In the genomic region with DNA sequence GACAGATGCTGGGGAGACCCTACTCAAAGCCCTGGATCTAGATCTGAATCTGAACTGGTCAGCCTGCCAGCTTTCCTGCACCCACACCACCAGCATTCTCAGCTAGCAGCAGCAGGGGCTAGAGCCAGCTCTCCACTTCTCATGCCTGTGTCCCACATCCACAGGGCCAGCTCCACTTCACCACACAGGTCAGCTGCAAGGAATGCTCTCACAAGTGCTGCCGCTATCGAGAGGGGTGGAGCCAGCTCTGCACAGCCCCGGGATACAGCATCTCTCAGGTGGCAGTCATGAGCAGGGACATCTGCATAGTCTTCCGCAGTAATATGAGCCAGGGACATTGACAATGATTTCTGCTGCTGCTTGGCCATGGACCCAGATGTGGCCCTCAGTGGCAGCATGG, we compare ENCODE assay signal across 20 mouse cellular contexts. TPM values are rescaled to one million over a fixed set of nuclear protein-coding genes. Genes with fewer than 3 reads are reported as not detected.
DNase-seq lines count a peak whose midpoint lies in the region; ATAC-seq and TF ChIP-seq lines count a peak whose summit lies in the region.
"Had no signal": no experiment of that assay in that cellular context is flagged by ENCODE, and none has a peak within 500 bp of the region (broad histone marks: within the 10 kb centered on the region; RNA-seq: fewer than 3 reads in every experiment).

No protein-coding gene starts in this region.

- peaks cover 8% of the 10 kb centered on the region; the same call in 1 of the 2 replicates for H3K36me3 ChIP-seq in forebrain, embryonic 12.5 days (replicated peaks)
- peaks cover 8% of the 10 kb centered on the region for H3K36me3 ChIP-seq in forebrain, embryonic 10.5 days (replicated peaks)
- H3K36me3 ChIP-seq in hindbrain, embryonic 16.5 days (ENCODE audit: control insufficient read depth, insufficient read depth, low read length), result no peaks in the 10 kb centered on the region
- H3K36me3 ChIP-seq in hindbrain, embryonic 14.5 days (replicated peaks; ENCODE audit: control insufficient read depth, insufficient read depth), result peaks cover 5% of the 10 kb centered on the region
- peaks cover 6% of the 10 kb centered on the region for H3K36me3 ChIP-seq in E14TG2a.4 (ENCODE audit: insufficient read depth, low read length)

- H3K9me3 ChIP-seq in forebrain, embryonic 12.5 days, result no peaks in the 10 kb centered on the region
- peaks cover 5% of the 10 kb centered on the region for H3K9me3 ChIP-seq in forebrain, embryonic 10.5 days
- H3K9me3 ChIP-seq in hindbrain, embryonic 16.5 days (ENCODE audit: control insufficient read depth, low read length), result no peaks in the 10 kb centered on the region
- no peaks in the 10 kb centered on the region for H3K9me3 ChIP-seq in hindbrain, embryonic 14.5 days (ENCODE audit: control insufficient read depth, low read length)
- peaks cover 25% of the 10 kb centered on the region for H3K9me3 ChIP-seq in E14TG2a.4 (ENCODE audit: low read length)
- H3K9me3 ChIP-seq: embryonic facial prominence, embryonic 12.5 days; liver, embryonic 13.5 days had no signal

- no peaks in the 10 kb centered on the region for H3K4me1 ChIP-seq in forebrain, embryonic 12.5 days
- no peaks in the 10 kb centered on the region for H3K4me1 ChIP-seq in forebrain, embryonic 10.5 days
- H3K4me1 ChIP-seq in hindbrain, embryonic 16.5 days (ENCODE audit: control insufficient read depth, insufficient read depth, low read depth, low read length), result no peaks in the 10 kb centered on the region
- H3K4me1 ChIP-seq in hindbrain, embryonic 14.5 days (replicated peaks; ENCODE audit: control insufficient read depth, insufficient read depth, low read length), result no peaks in the 10 kb centered on the region
- no peaks in the 10 kb centered on the region for H3K4me1 ChIP-seq in E14TG2a.4 (replicated peaks; ENCODE audit: low read depth, low read length)
- H3K4me1 ChIP-seq: embryonic facial prominence, embryonic 12.5 days; liver, embryonic 13.5 days had no signal

- H3K4me2 ChIP-seq in forebrain, embryonic 12.5 days, result no peak overlapping the region
- no peak overlapping the region for H3K4me2 ChIP-seq in hindbrain, embryonic 16.5 days (ENCODE audit: low read length)
- H3K4me2 ChIP-seq in hindbrain, embryonic 14.5 days (replicated peaks), result no peak overlapping the region
- H3K4me2 ChIP-seq: embryonic facial prominence, embryonic 12.5 days; heart, embryonic 11.5 days; liver, embryonic 13.5 days had no signal

- H3K9ac ChIP-seq in forebrain, embryonic 12.5 days, result no peak overlapping the region
- no peak overlapping the region for H3K9ac ChIP-seq in hindbrain, embryonic 16.5 days (ENCODE audit: low read depth, low read length)
- no peak overlapping the region for H3K9ac ChIP-seq in hindbrain, embryonic 14.5 days
- H3K9ac ChIP-seq: embryonic facial prominence, embryonic 12.5 days; liver, embryonic 13.5 days had no signal

- H3K27ac ChIP-seq in forebrain, embryonic 12.5 days, result no peak overlapping the region
- H3K27ac ChIP-seq in forebrain, embryonic 10.5 days, result no peak overlapping the region
- H3K27ac ChIP-seq in hindbrain, embryonic 16.5 days (ENCODE audit: low read depth, low read length), result no peak overlapping the region
- H3K27ac ChIP-seq in hindbrain, embryonic 14.5 days, result no peak overlapping the region
- H3K27ac ChIP-seq: embryonic facial prominence, embryonic 12.5 days; left cerebral cortex, adult 2 months; liver, embryonic 13.5 days; macrophage had no signal

- WGBS in forebrain, embryonic 12.5 days, result 96% methylated on average over 4 of the region's 4 CpGs
- 98% methylated on average over 4 of the region's 4 CpGs for WGBS in forebrain, embryonic 10.5 days
- WGBS in hindbrain, embryonic 16.5 days, result 95% methylated on average over 4 of the region's 4 CpGs
- WGBS in hindbrain, embryonic 14.5 days, result 97% methylated on average over 4 of the region's 4 CpGs

- H3K4me3 ChIP-seq in forebrain, embryonic 12.5 days (replicated peaks), result no peak overlapping the region
- H3K4me3 ChIP-seq in forebrain, embryonic 10.5 days, result no peak overlapping the region
- no peak overlapping the region for H3K4me3 ChIP-seq in hindbrain, embryonic 16.5 days (ENCODE audit: low read length)
- no peak overlapping the region for H3K4me3 ChIP-seq in hindbrain, embryonic 14.5 days (replicated peaks; ENCODE audit: low read length)
- H3K4me3 ChIP-seq in E14TG2a.4 (replicated peaks; ENCODE audit: low read length), result 0 out of 2 replicates have a peak overlapping the region, but pooled peaks have one; percentile 7
- H3K4me3 ChIP-seq: embryonic facial prominence, embryonic 12.5 days; erythroblast, embryonic 14.5 days; left cerebral cortex, adult 2 months; liver, embryonic 13.5 days had no signal

- DNase-seq in forebrain, embryonic 10.5 days (ENCODE audit: extremely low spot score, low spot score), result no peak
- no peak for DNase-seq in hindbrain, embryonic 14.5 days (ENCODE audit: low spot score)
- peak; percentile 38 for DNase-seq in lung, postnatal 25 days (ENCODE audit: low spot score)
- no peak for DNase-seq in MN1 (ENCODE audit: low spot score)
- DNase-seq: adrenal gland, postnatal 25 days; cerebellum, adult 9-10 months; kidney, adult 18-20 months; kidney, postnatal 4 days; layer of hippocampus, adult 9-11 months; liver, embryonic 13.5 days; thymus, adult 2 months; thymus, postnatal 4 days had no signal

- H3K27me3 ChIP-seq in forebrain, embryonic 12.5 days, result no peaks in the 10 kb centered on the region
- H3K27me3 ChIP-seq in forebrain, embryonic 10.5 days (ENCODE audit: poor library complexity, severe bottlenecking), result no peaks in the 10 kb centered on the region
- no peaks in the 10 kb centered on the region for H3K27me3 ChIP-seq in hindbrain, embryonic 16.5 days (replicated peaks; ENCODE audit: control insufficient read depth, insufficient read depth, low read length)
- H3K27me3 ChIP-seq in hindbrain, embryonic 14.5 days (ENCODE audit: control insufficient read depth, insufficient read depth, low read length), result no peaks in the 10 kb centered on the region
- no peaks in the 10 kb centered on the region for H3K27me3 ChIP-seq in E14TG2a.4 (ENCODE audit: insufficient read depth, low read length)
- H3K27me3 ChIP-seq: embryonic facial prominence, embryonic 12.5 days; liver, embryonic 13.5 days had no signal

- peak; percentile 14; the same call in 1 of the 2 replicates for ATAC-seq in forebrain, embryonic 12.5 days (ENCODE audit: low FRiP score)
- ATAC-seq in hindbrain, embryonic 16.5 days, result 0 out of 2 replicates have a peak, but pooled peaks have one; percentile 20
- no peak for ATAC-seq in hindbrain, embryonic 14.5 days (ENCODE audit: low FRiP score)

- TF ChIP-seq CTCF in E14TG2a.4 (conservative IDR thresholded peaks at IDR 0.05; ENCODE audit: low read length), result no peak

RNA-seq across cellular contexts. Expression of gene Stxbp5, which starts 54.5 kb away (rescaled TPM):
- polyA plus RNA-seq in forebrain, embryonic 12.5 days (2016; fragmentation: Nextera tagmentation; extraction: Ambion mirVana), result 7.9 and 8.9 TPM in 2 replicates
- 2.7 and 4.2 TPM in 2 replicates for polyA plus RNA-seq in forebrain, embryonic 10.5 days (2016; fragmentation: Nextera tagmentation; extraction: Ambion mirVana)
- polyA plus RNA-seq in hindbrain, embryonic 16.5 days (2015; fragmentation: Nextera tagmentation; extraction: Ambion mirVana), result 7.3 and 7.9 TPM in 2 replicates
- 14.0 and 14.3 TPM in 2 replicates for polyA plus RNA-seq in hindbrain, embryonic 14.5 days (2014; fragmentation: Nextera tagmentation; extraction: Ambion mirVana)
